Mouse (Mus musculus) heart, embryonic 13.5 days (tissue): ENCODE data around the gene Gm42742. TPM values are rescaled to one million over a fixed set of nuclear protein-coding genes. Genes with fewer than 3 reads are reported as not detected.

Experiments used
- ATAC-seq: fragments of 200-750 bp; cut with Nextera tagmentation; 2 replicates; pipeline ENCODE4 v1.8.0; 2017; ENCODE audit warnings: moderate TSS enrichment; ENCODE audit not compliant: insufficient number of reproducible peaks, low FRiP score, low TSS enrichment; ENCODE audit errors: extremely low read depth
- H3K27ac ChIP-seq: fragments of 300-500 bp; sonication (generic); replicated peaks from 2 replicates; pipeline ENCODE4 v1.5.1; 2015; ENCODE audit warnings: moderate library complexity, mild to moderate bottlenecking, inconsistent platforms
- H3K27me3 ChIP-seq: fragments of 300-500 bp; sonication (generic); replicated peaks from 2 replicates; pipeline ENCODE4 v1.6.1; 2015; ENCODE audit warnings: mild to moderate bottlenecking, inconsistent platforms
- H3K36me3 ChIP-seq: fragments of 300-500 bp; sonication (generic); 2 replicates; pipeline ENCODE4 v1.6.1; 2015; ENCODE audit warnings: mild to moderate bottlenecking, inconsistent platforms
- H3K4me1 ChIP-seq: fragments of 300-500 bp; sonication (generic); 2 replicates; pipeline ENCODE4 v1.6.1; 2015; ENCODE audit warnings: inconsistent platforms
- H3K4me2 ChIP-seq: fragments of 300-500 bp; sonication (generic); 2 replicates; pipeline ENCODE4 v1.6.1; 2015; ENCODE audit warnings: inconsistent platforms, mild to moderate bottlenecking, moderate library complexity
- H3K4me3 ChIP-seq: fragments of 300-500 bp; sonication (generic); 2 replicates; pipeline ENCODE4 v1.5.1; 2015; ENCODE audit warnings: moderate library complexity, mild to moderate bottlenecking, inconsistent platforms
- H3K9ac ChIP-seq: fragments of 300-500 bp; sonication (generic); 2 replicates; pipeline ENCODE4 v1.6.1; 2015; ENCODE audit warnings: inconsistent platforms, mild to moderate bottlenecking, moderate library complexity
- H3K9me3 ChIP-seq: fragments of 300-500 bp; sonication (generic); 2 replicates; pipeline ENCODE4 v1.6.1; 2016; ENCODE audit warnings: inconsistent platforms
- WGBS: fragments of 180-500 bp; shearing (Covaris S2); methylation state at CpG from one replicate; pipeline ENCODE4 v1.1.7; 2015; ENCODE audit warnings: mixed read lengths; 5-methylcytosine and 5-hydroxymethylcytosine counted together
- polyA plus RNA-seq: library from polyadenylated mRNA; unstranded; fragments of >200 nt; fragmentation: Nextera tagmentation; extraction: Ambion mirVana; gene quantifications from 2 replicates; pipeline ENCODE4 v1.2.1, GENCODE M21; 2015

The Gm42742 gene
- polyA plus RNA-seq, 1 experiment from 2014 or later, result 25.7 TPM

DNA sequence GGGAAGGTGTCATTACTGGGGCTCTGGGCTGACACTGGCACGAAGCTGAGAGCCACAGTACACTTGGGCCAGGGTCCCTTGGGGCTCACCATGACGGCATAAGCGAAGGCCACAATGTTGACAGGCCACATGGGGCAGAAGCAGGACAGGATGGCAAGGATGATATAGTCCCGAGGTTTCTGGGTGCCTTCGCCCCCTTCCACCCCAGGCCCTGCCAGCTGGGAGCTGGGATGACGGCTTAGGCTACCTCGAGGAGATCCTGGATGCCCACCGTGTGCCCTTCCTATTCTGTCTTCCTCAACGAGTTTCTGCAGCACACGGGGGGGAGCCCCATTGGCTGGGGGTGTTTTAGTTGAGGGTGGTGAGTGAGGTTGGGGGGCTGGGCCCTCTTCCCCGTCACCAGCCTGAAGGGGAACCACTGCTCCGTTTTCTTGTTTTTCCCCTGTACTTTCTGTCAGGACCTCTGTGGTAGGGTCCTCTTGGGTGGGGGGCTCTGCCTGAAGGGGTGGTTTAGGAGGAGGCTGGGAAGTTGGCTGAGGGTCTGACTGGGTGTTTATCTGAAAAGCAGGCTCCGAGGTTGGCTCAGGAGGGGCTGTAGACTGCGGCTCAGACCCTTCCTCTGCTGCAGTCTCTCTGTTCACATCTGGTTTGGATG lies 1.5 kb downstream of the Gm42742 start:
- H3K27me3 ChIP-seq, result no peaks in the 10 kb centered on the region
- H3K4me3 ChIP-seq, result peak overlapping the region; percentile 59; the same call in 1 of the 2 replicates
- no peaks in the 10 kb centered on the region for H3K9me3 ChIP-seq
- 0 out of 2 replicates have a peak overlapping the region, but pooled peaks have one; percentile 12 for H3K27ac ChIP-seq
- 74% methylated on average over 14 of the region's 14 CpGs for WGBS
- peak overlapping the region; percentile 82 for H3K9ac ChIP-seq
- ATAC-seq, result no peak
- H3K36me3 ChIP-seq, result peaks cover 39% of the 10 kb centered on the region
- peaks cover 83% of the 10 kb centered on the region for H3K4me1 ChIP-seq
- H3K4me2 ChIP-seq, result peak overlapping the region; percentile 87

- 73% methylated on average over 15 of the region's 15 CpGs for WGBS
- no peaks in the 10 kb centered on the region for H3K9me3 ChIP-seq
- no peak for ATAC-seq
- H3K36me3 ChIP-seq, result peaks cover 31% of the 10 kb centered on the region
- H3K9ac ChIP-seq, result peak overlapping the region; percentile 93
- H3K27me3 ChIP-seq, result no peaks in the 10 kb centered on the region
- H3K4me3 ChIP-seq, result no peak overlapping the region
- H3K4me1 ChIP-seq, result peaks cover 83% of the 10 kb centered on the region
- no peak overlapping the region for H3K4me2 ChIP-seq
- H3K27ac ChIP-seq, result 0 out of 2 replicates have a peak overlapping the region, but pooled peaks have one; percentile 98
Measured at GRCm38 (mm10) chr7:127018416-127019305, 2.2 kb downstream of the Gm42742 start.

GRCm38 (mm10) chr7:127017950-127018345 lies 2.9 kb downstream of the Gm42742 start:
- no peak for ATAC-seq
- peak overlapping the region; percentile 92; the same call in 1 of the 2 replicates for H3K4me2 ChIP-seq
- no peaks in the 10 kb centered on the region for H3K27me3 ChIP-seq
- H3K9ac ChIP-seq, result peak overlapping the region; percentile 93
- H3K4me1 ChIP-seq, result peaks cover 81% of the 10 kb centered on the region
- H3K4me3 ChIP-seq, result peak overlapping the region; percentile 79; the same call in 1 of the 2 replicates
- H3K27ac ChIP-seq, result peak overlapping the region; percentile 98; the same call in 1 of the 2 replicates
- no peaks in the 10 kb centered on the region for H3K9me3 ChIP-seq
- peaks cover 31% of the 10 kb centered on the region for H3K36me3 ChIP-seq
- whole genome bisulfite sequencing, result 39% methylated on average over 6 of the region's 6 CpGs

GRCm38 (mm10) chr7:127016971-127017949 lies 3.6 kb downstream of the Gm42742 start, which contains the start of gene Pagr1a:
TSS of gene Pagr1a (minus strand) at chr7:127017352.
- Histone ChIP-seq H3K4me2 (peak within 1 kb of the TSS; percentile 92), H3K4me3 (peak within 1 kb of the TSS; percentile 79), H3K9ac (peak within 1 kb of the TSS; percentile 93), H3K9me3 (no peaks in the 10 kb centered on the region), H3K4me1 (peaks cover 74% of the 10 kb centered on the region), H3K27ac (peak within 1 kb of the TSS; percentile 98), H3K36me3 (peaks cover 31% of the 10 kb centered on the region), H3K27me3 (no peaks in the 10 kb centered on the region)
- 3% methylated on average over 39 of the region's 39 CpGs for WGBS
- ATAC-seq, result peak; percentile 52

DNA sequence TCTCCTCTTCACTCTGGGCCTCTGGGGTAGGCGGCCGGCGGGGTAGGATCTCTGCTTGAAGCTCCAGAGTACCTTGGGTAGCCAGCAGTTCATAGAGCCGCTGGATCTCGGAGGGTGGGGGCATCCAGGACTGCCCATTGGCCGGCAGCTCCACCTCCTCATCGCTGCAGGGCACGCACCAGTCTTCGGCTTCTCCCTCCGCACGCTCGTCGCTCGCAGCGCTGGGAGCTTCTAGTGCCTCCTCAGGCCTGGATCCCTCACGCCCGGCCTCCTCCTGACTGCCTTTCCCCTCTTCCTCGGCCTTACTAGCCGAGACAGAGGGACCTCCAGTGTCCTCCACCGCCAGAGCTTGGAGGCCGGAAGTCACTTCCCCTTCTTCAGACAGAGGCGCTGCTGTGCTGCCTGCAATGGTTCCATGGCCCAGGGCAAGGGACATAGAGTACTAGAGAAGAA lies 4.4 kb downstream of the Gm42742 start:
- peak; percentile 25 for ATAC-seq
- Histone ChIP-seq H3K27ac (peak overlapping the region; percentile 98), H3K36me3 (peaks cover 27% of the 10 kb centered on the region), H3K4me1 (peaks cover 67% of the 10 kb centered on the region), H3K4me3 (peak overlapping the region; percentile 79), H3K9ac (peak overlapping the region; percentile 93), H3K9me3 (no peaks in the 10 kb centered on the region), H3K4me2 (peak overlapping the region; percentile 92), H3K27me3 (no peaks in the 10 kb centered on the region)
- WGBS, result 0% methylated on average over 22 of the region's 22 CpGs

DNA sequence TGATC lies 4.6 kb downstream of the Gm42742 start, which contains the start of gene Pagr1b:
Gene Pagr1b, minus strand, starts transcription at position 4 of the 5 bp plus-strand sequence.
- no peak for ATAC-seq
- Histone ChIP-seq H3K9ac (peak within 1 kb of the TSS; percentile 93), H3K27me3 (no peaks in the 10 kb centered on the region), H3K9me3 (no peaks in the 10 kb centered on the region), H3K36me3 (peaks cover 27% of the 10 kb centered on the region), H3K4me2 (peak within 1 kb of the TSS; percentile 92), H3K4me3 (peak within 1 kb of the TSS; percentile 79), H3K27ac (peak within 1 kb of the TSS; percentile 98), H3K4me1 (peaks cover 64% of the 10 kb centered on the region)

DNA sequence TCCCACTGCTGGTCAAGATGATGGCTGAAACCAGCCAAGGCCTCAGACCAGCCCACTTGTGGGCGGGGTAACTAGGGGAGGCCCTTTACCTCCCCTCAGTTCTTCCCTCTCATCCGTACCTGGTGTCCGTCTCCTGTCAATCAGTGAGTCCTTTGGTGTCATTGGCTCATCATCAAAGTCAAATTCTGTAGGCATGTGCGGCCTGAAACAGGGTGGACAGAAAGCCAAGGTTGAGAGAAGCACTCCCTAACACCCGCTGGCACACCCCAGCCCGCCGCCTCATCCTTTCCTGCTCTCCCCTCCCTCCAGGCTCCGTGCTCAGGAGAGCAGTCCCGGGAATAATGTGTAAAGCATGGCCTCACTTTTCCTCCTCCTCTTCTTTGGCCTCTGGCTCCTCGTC lies 4.8 kb downstream of the Gm42742 start:
- Histone ChIP-seq H3K4me2 (peak overlapping the region; percentile 92), H3K9ac (peak overlapping the region; percentile 93), H3K4me1 (peaks cover 62% of the 10 kb centered on the region), H3K27ac (peak overlapping the region; percentile 98), H3K4me3 (peak overlapping the region; percentile 79), H3K36me3 (peaks cover 27% of the 10 kb centered on the region), H3K9me3 (no peaks in the 10 kb centered on the region), H3K27me3 (no peaks in the 10 kb centered on the region)
- ATAC-seq, result peak; percentile 26; the same call in 1 of the 2 replicates
- WGBS, result 0% methylated on average over 10 of the region's 10 CpGs

DNA sequence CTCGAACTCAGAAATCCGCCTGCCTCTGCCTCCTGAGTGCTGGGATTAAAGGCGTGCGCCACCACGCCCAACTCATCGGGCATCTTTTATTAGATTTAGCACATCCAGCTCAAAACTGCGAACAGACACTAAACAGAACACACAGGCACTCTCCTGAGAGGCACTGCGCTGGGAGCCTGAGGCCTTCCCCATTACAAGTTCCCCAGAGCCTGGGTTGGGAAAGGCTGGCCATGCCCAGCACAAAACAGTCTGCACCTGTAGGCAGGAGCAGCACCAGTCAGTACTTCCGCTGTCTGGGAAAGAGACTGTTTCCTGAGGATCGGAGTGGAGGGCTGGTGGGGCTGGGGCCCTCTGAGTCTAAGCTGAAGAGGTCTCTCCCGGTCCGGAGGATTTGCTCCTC lies 5.9 kb downstream of the Gm42742 start:
- Histone ChIP-seq H3K4me2 (peak overlapping the region; percentile 92), H3K9me3 (no peaks in the 10 kb centered on the region), H3K36me3 (peaks cover 32% of the 10 kb centered on the region), H3K27ac (peak overlapping the region; percentile 28), H3K27me3 (no peaks in the 10 kb centered on the region), H3K4me3 (peak overlapping the region; percentile 63), H3K9ac (peak overlapping the region; percentile 93; the same call in 1 of the 2 replicates), H3K4me1 (peaks cover 53% of the 10 kb centered on the region)
- WGBS, result 90% methylated on average over 12 of the region's 12 CpGs
- no peak for ATAC-seq

DNA sequence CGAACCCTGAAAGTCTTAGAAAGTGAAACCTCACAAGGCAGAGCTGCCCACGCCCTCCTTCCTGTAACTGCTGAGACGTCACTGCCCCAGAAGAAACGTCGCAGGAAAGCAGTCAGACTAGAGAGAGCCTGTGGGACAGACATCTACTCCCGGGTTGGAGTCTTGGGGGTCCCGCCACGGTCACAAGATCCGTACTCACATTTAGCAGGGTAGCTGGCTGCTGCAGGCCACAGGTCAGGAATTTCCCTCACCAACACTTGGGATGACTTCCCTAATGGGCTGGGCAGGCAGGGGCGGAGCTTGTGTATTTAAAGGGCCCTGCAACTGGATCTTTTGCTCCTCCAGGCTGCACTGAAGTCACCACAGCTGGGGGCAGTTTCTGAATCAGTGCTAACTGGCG lies 6.6 kb downstream of the Gm42742 start, which contains the start of gene Mvp:
Gene Mvp, minus strand, starts transcription at position 302 of the 400 bp plus-strand sequence.
- peak within 1 kb of the TSS; percentile 79 for H3K4me3 ChIP-seq
- ATAC-seq, result no peak
- H3K9me3 ChIP-seq, result no peaks in the 10 kb centered on the region

GRCm38 (mm10) chr7:127013385-127013784 lies 7.5 kb downstream of the Gm42742 start:
- peaks cover 32% of the 10 kb centered on the region for H3K36me3 ChIP-seq
- no peaks in the 10 kb centered on the region for H3K27me3 ChIP-seq
- no peak for ATAC-seq
- H3K4me3 ChIP-seq, result peak overlapping the region; percentile 63
- WGBS, result 90% methylated on average over 6 of the region's 6 CpGs
- no peak overlapping the region for H3K27ac ChIP-seq
- no peaks in the 10 kb centered on the region for H3K9me3 ChIP-seq
- H3K9ac ChIP-seq, result 0 out of 2 replicates have a peak overlapping the region, but pooled peaks have one; percentile 93
- peak overlapping the region; percentile 92 for H3K4me2 ChIP-seq
- peaks cover 52% of the 10 kb centered on the region for H3K4me1 ChIP-seq

More for the DNA sequence above, 6.6 kb downstream of the Gm42742 start, which contains the start of gene Mvp:
- H3K4me2 ChIP-seq, result peak within 1 kb of the TSS; percentile 92
- H3K9ac ChIP-seq, result peak within 1 kb of the TSS; percentile 93
- peak within 1 kb of the TSS; percentile 61 for H3K27ac ChIP-seq
- 24% methylated on average over 11 of the region's 11 CpGs for WGBS
- H3K4me1 ChIP-seq, result peaks cover 48% of the 10 kb centered on the region
- peaks cover 32% of the 10 kb centered on the region for H3K36me3 ChIP-seq
- H3K27me3 ChIP-seq, result no peaks in the 10 kb centered on the region
